Mouse (Mus musculus): ENCODE measurements around the gene Adgre5.

Gene Adgre5

GRCm38 (mm10) chr8:83754149-83754548 lies 13.0 kb upstream of the Adgre5 start:
- DNase-seq (ENCODE audit: low spot score), result no peak

GRCm38 (mm10) chr8:83749265-83749664 lies 8.1 kb upstream of the Adgre5 start:
- no peak for DNase-seq (ENCODE audit: low spot score)

GRCm38 (mm10) chr8:83748708-83749107 lies 7.6 kb upstream of the Adgre5 start:
- no peak for DNase-seq (ENCODE audit: low spot score)

GRCm38 (mm10) chr8:83747661-83748346 lies 6.7 kb upstream of the Adgre5 start:
- no peak for DNase-seq (ENCODE audit: low spot score)

- peak; percentile 80 for DNase-seq (ENCODE audit: low spot score)
These were observed 2.9 kb upstream of the Adgre5 start for GRCm38 (mm10) chr8:83744070-83744469.

- DNase-seq (ENCODE audit: low spot score), result no peak
These were observed 1.8 kb upstream of the Adgre5 start for GRCm38 (mm10) chr8:83742968-83743367.

GRCm38 (mm10) chr8:83741849-83742655 lies 926 bp upstream of the Adgre5 start:
- no peak for DNase-seq (ENCODE audit: low spot score)

- DNase-seq (ENCODE audit: low spot score), result no peak
These were observed 545 bp downstream of the Adgre5 start for GRCm38 (mm10) chr8:83740586-83740975.

GRCm38 (mm10) chr8:83739711-83740468 lies 1.2 kb downstream of the Adgre5 start:
- no peak for DNase-seq (ENCODE audit: low spot score)

- peak; percentile 82 for DNase-seq (ENCODE audit: low spot score)
These were observed 2.0 kb downstream of the Adgre5 start for GRCm38 (mm10) chr8:83738949-83739710.

- DNase-seq (ENCODE audit: low spot score), result peak; percentile 66
These were observed 3.1 kb downstream of the Adgre5 start for GRCm38 (mm10) chr8:83737852-83738562.

- DNase-seq (ENCODE audit: low spot score), result no peak
These were observed 3.8 kb downstream of the Adgre5 start for GRCm38 (mm10) chr8:83737346-83737745.

GRCm38 (mm10) chr8:83736681-83737080 lies 4.4 kb downstream of the Adgre5 start:
- no peak for DNase-seq (ENCODE audit: low spot score)

GRCm38 (mm10) chr8:83732919-83733318 lies 8.2 kb downstream of the Adgre5 start:
- DNase-seq (ENCODE audit: low spot score), result no peak

- no peak for DNase-seq (ENCODE audit: low spot score)
These were observed 9.2 kb downstream of the Adgre5 start for GRCm38 (mm10) chr8:83731906-83732305.

GRCm38 (mm10) chr8:83729009-83729807 lies 11.9 kb downstream of the Adgre5 start:
- DNase-seq (ENCODE audit: low spot score), result peak; percentile 45

- no peak for DNase-seq (ENCODE audit: low spot score)
These were observed 15.5 kb downstream of the Adgre5 start for GRCm38 (mm10) chr8:83725521-83726102.

- peak; percentile 78 for DNase-seq (ENCODE audit: low spot score)
These were observed 16.2 kb downstream of the Adgre5 start for GRCm38 (mm10) chr8:83724697-83725482.

GRCm38 (mm10) chr8:83723447-83724083 lies 17.6 kb downstream of the Adgre5 start:
- DNase-seq (ENCODE audit: low spot score), result no peak
